Mouse (Mus musculus): Measurements from ENCODE around the gene Mlh1. TPM values are rescaled to one million over a fixed set of nuclear protein-coding genes. Genes with fewer than 3 reads are reported as not detected.

Mlh1 gene
- polyA plus RNA-seq, 1 experiment from 2014 or later, result 31.4 TPM

GRCm38 (mm10) chr9:111285676-111286075, 14.1 kb upstream of the Mlh1 start:
- Histone ChIP-seq H3K4me3 (no peak overlapping the region), H3K4me1 (replicated peaks) (peaks cover 11% of the 10 kb centered on the region), H3K27me3 (no peaks in the 10 kb centered on the region), H3K27ac (no peak overlapping the region), H3K9ac (no peak overlapping the region), H3K4me2 (no peak overlapping the region), H3K36me3 (no peaks in the 10 kb centered on the region), H3K9me3 (replicated peaks) (no peaks in the 10 kb centered on the region)
- ATAC-seq (replicated peaks; ENCODE audit: insufficient number of reproducible peaks, insufficient read depth, low FRiP score, low read depth), result no peak
- 17% methylated on average over 5 of the region's 5 CpGs for WGBS

GRCm38 (mm10) chr9:111285061-111285460, 13.5 kb upstream of the Mlh1 start:
- Histone ChIP-seq H3K4me2 (no peak overlapping the region), H3K27ac (no peak overlapping the region), H3K27me3 (no peaks in the 10 kb centered on the region), H3K9ac (no peak overlapping the region), H3K4me3 (no peak overlapping the region), H3K36me3 (no peaks in the 10 kb centered on the region), H3K9me3 (replicated peaks) (no peaks in the 10 kb centered on the region), H3K4me1 (replicated peaks) (peaks cover 11% of the 10 kb centered on the region)
- WGBS, result 55% methylated on average over 3 of the region's 3 CpGs
- ATAC-seq (replicated peaks; ENCODE audit: insufficient number of reproducible peaks, insufficient read depth, low FRiP score, low read depth), result no peak

- Histone ChIP-seq H3K4me2 (peak overlapping the region; percentile 76), H3K27me3 (no peaks in the 10 kb centered on the region), H3K4me1 (replicated peaks) (peaks cover 44% of the 10 kb centered on the region), H3K4me3 (peak overlapping the region; percentile 30), H3K9me3 (replicated peaks) (no peaks in the 10 kb centered on the region), H3K27ac (no peak overlapping the region), H3K36me3 (peaks cover 33% of the 10 kb centered on the region), H3K9ac (no peak overlapping the region)
- ATAC-seq (replicated peaks; ENCODE audit: insufficient number of reproducible peaks, insufficient read depth, low FRiP score, low read depth), result no peak
- 18% methylated on average over 1 of the region's 1 CpGs for WGBS
Measured at GRCm38 (mm10) chr9:111275156-111275555, 3.6 kb upstream of the Mlh1 start.

- no peak for ATAC-seq (replicated peaks; ENCODE audit: insufficient number of reproducible peaks, insufficient read depth, low FRiP score, low read depth)
- Histone ChIP-seq H3K27ac (no peak overlapping the region), H3K4me2 (peak overlapping the region; percentile 76), H3K4me1 (replicated peaks) (peaks cover 46% of the 10 kb centered on the region), H3K27me3 (no peaks in the 10 kb centered on the region), H3K4me3 (peak overlapping the region; percentile 79; the same call in 1 of the 2 replicates), H3K9me3 (replicated peaks) (no peaks in the 10 kb centered on the region), H3K36me3 (peaks cover 26% of the 10 kb centered on the region), H3K9ac (no peak overlapping the region)
- 61% methylated on average over 1 of the region's 1 CpGs for WGBS
Measured at GRCm38 (mm10) chr9:111273958-111274357, 2.4 kb upstream of the Mlh1 start.

- H3K9ac ChIP-seq, result peak overlapping the region; percentile 85
- peaks cover 20% of the 10 kb centered on the region for H3K36me3 ChIP-seq
- H3K4me1 ChIP-seq (replicated peaks), result peaks cover 46% of the 10 kb centered on the region
- H3K27ac ChIP-seq, result no peak overlapping the region; the same call in 1 of the 2 replicates
- peak overlapping the region; percentile 76 for H3K4me2 ChIP-seq
- no peaks in the 10 kb centered on the region for H3K9me3 ChIP-seq (replicated peaks)
- no peaks in the 10 kb centered on the region for H3K27me3 ChIP-seq
- no peak for ATAC-seq (replicated peaks; ENCODE audit: insufficient number of reproducible peaks, insufficient read depth, low FRiP score, low read depth)
- 55% methylated on average over 15 of the region's 15 CpGs for WGBS
- H3K4me3 ChIP-seq, result peak overlapping the region; percentile 79
Measured at GRCm38 (mm10) chr9:111272996-111273785, 1.6 kb upstream of the Mlh1 start.

GRCm38 (mm10) chr9:111272356-111272755, 765 bp upstream of the Mlh1 start:
- Histone ChIP-seq H3K4me2 (peak overlapping the region; percentile 76), H3K27ac (peak overlapping the region; percentile 96), H3K9ac (peak overlapping the region; percentile 85), H3K4me1 (replicated peaks) (peaks cover 46% of the 10 kb centered on the region), H3K27me3 (no peaks in the 10 kb centered on the region), H3K4me3 (peak overlapping the region; percentile 79), H3K36me3 (peaks cover 16% of the 10 kb centered on the region; the same call in 1 of the 2 replicates), H3K9me3 (replicated peaks) (no peaks in the 10 kb centered on the region)
- no peak for ATAC-seq (replicated peaks; ENCODE audit: insufficient number of reproducible peaks, insufficient read depth, low FRiP score, low read depth)
- WGBS, result 4% methylated on average over 19 of the region's 19 CpGs

GRCm38 (mm10) chr9:111271056-111271433, 546 bp downstream of the Mlh1 start:
- H3K4me2 ChIP-seq, result peak overlapping the region; percentile 70
- ATAC-seq (replicated peaks; ENCODE audit: insufficient number of reproducible peaks, insufficient read depth, low FRiP score, low read depth), result peak; percentile 58
- no peaks in the 10 kb centered on the region for H3K27me3 ChIP-seq
- peak overlapping the region; percentile 77 for H3K9ac ChIP-seq
- no peaks in the 10 kb centered on the region for H3K9me3 ChIP-seq (replicated peaks)
- peak overlapping the region; percentile 95 for H3K27ac ChIP-seq
- peak overlapping the region; percentile 79 for H3K4me3 ChIP-seq
- H3K36me3 ChIP-seq, result peaks cover 10% of the 10 kb centered on the region; the same call in 1 of the 2 replicates
- WGBS, result under 1% methylated on average over 32 of the region's 32 CpGs
- H3K4me1 ChIP-seq (replicated peaks), result peaks cover 40% of the 10 kb centered on the region

- Histone ChIP-seq H3K4me3 (peak overlapping the region; percentile 79), H3K4me2 (peak overlapping the region; percentile 70), H3K36me3 (peaks cover 10% of the 10 kb centered on the region; the same call in 1 of the 2 replicates), H3K9me3 (replicated peaks) (no peaks in the 10 kb centered on the region), H3K4me1 (replicated peaks) (peaks cover 35% of the 10 kb centered on the region), H3K9ac (peak overlapping the region; percentile 77), H3K27me3 (no peaks in the 10 kb centered on the region), H3K27ac (peak overlapping the region; percentile 95)
- WGBS, result 13% methylated on average over 5 of the region's 5 CpGs
- ATAC-seq (replicated peaks; ENCODE audit: insufficient number of reproducible peaks, insufficient read depth, low FRiP score, low read depth), result no peak
Measured at GRCm38 (mm10) chr9:111270606-111271005, 985 bp downstream of the Mlh1 start.

GRCm38 (mm10) chr9:111267998-111268397, 3.6 kb downstream of the Mlh1 start:
- H3K27ac ChIP-seq, result no peak overlapping the region
- peaks cover 31% of the 10 kb centered on the region for H3K36me3 ChIP-seq
- H3K4me2 ChIP-seq, result no peak overlapping the region
- H3K9ac ChIP-seq, result no peak overlapping the region
- no peaks in the 10 kb centered on the region for H3K27me3 ChIP-seq
- no peaks in the 10 kb centered on the region for H3K9me3 ChIP-seq (replicated peaks)
- 93% methylated on average over 2 of the region's 2 CpGs for WGBS
- peaks cover 13% of the 10 kb centered on the region for H3K4me1 ChIP-seq (replicated peaks)
- H3K4me3 ChIP-seq, result no peak overlapping the region
- ATAC-seq (replicated peaks; ENCODE audit: insufficient number of reproducible peaks, insufficient read depth, low FRiP score, low read depth), result no peak

GRCm38 (mm10) chr9:111261356-111261755, 10.2 kb downstream of the Mlh1 start:
- no peaks in the 10 kb centered on the region for H3K27me3 ChIP-seq
- H3K36me3 ChIP-seq, result peaks cover 55% of the 10 kb centered on the region
- H3K4me2 ChIP-seq, result no peak overlapping the region
- no peak overlapping the region for H3K4me3 ChIP-seq
- no peak overlapping the region for H3K27ac ChIP-seq
- H3K4me1 ChIP-seq (replicated peaks), result no peaks in the 10 kb centered on the region
- WGBS, result 90% methylated on average over 4 of the region's 4 CpGs
- H3K9me3 ChIP-seq (replicated peaks), result no peaks in the 10 kb centered on the region
- no peak for ATAC-seq (replicated peaks; ENCODE audit: insufficient number of reproducible peaks, insufficient read depth, low FRiP score, low read depth)
- no peak overlapping the region for H3K9ac ChIP-seq

- Histone ChIP-seq H3K4me1 (replicated peaks) (no peaks in the 10 kb centered on the region), H3K9ac (no peak overlapping the region), H3K4me2 (no peak overlapping the region), H3K4me3 (no peak overlapping the region), H3K27ac (peak overlapping the region; percentile 40; the same call in 1 of the 2 replicates), H3K27me3 (no peaks in the 10 kb centered on the region), H3K36me3 (peaks cover 58% of the 10 kb centered on the region), H3K9me3 (replicated peaks) (no peaks in the 10 kb centered on the region)
- WGBS, result 25% methylated on average over 1 of the region's 1 CpGs
- peak; percentile 43; the same call in 1 of the 2 replicates for ATAC-seq (replicated peaks; ENCODE audit: insufficient number of reproducible peaks, insufficient read depth, low FRiP score, low read depth)
Measured at GRCm38 (mm10) chr9:111260360-111260985, 11.1 kb downstream of the Mlh1 start.

All from heart, embryonic 15.5 days (tissue).